Mouse (Mus musculus): ENCODE data around the gene Npas3.
A peak's percentile ranks its signal among the peaks of the same experiment; 100 is the strongest.
"Not testable (repeated sequence)": the region's sequence is repeated elsewhere in the genome, so short reads cannot be mapped to it uniquely, and the experiment has no call there.

Gene Npas3

GRCm38 (mm10) chr12:53248101-53248727 is at the start of gene Npas3:
Gene Npas3, plus strand, starts transcription at chr12:53248677.
- DNase-seq (ENCODE audit: low spot score in 2 of 2) = no peak

GRCm38 (mm10) chr12:53217141-53217540 is 31.3 kb upstream of the Npas3 start:
- peak in 1 of 2 experiments; percentile 4 for DNase-seq (ENCODE audit: low spot score in 2 of 2)

GRCm38 (mm10) chr12:53222742-53223141 is 25.7 kb upstream of the Npas3 start:
- DNase-seq (ENCODE audit: low spot score in 2 of 2) = no peak

GRCm38 (mm10) chr12:53227356-53227755 is 21.1 kb upstream of the Npas3 start:
- no peak for DNase-seq (ENCODE audit: low spot score in 2 of 2)

GRCm38 (mm10) chr12:53229419-53229818 is 19.1 kb upstream of the Npas3 start:
- DNase-seq (ENCODE audit: low spot score in 2 of 2) = no peak

- no peak for DNase-seq (ENCODE audit: low spot score in 2 of 2)
Observed at GRCm38 (mm10) chr12:53246181-53246580, 2.3 kb upstream of the Npas3 start.

GRCm38 (mm10) chr12:53246581-53247490 is 1.6 kb upstream of the Npas3 start:
- DNase-seq (ENCODE audit: low spot score in 2 of 2) = no peak

GRCm38 (mm10) chr12:53247491-53248035 is 914 bp upstream of the Npas3 start:
- no peak for DNase-seq (ENCODE audit: low spot score in 2 of 2)

GRCm38 (mm10) chr12:53248796-53249195 is 319 bp downstream of the Npas3 start:
- no peak for DNase-seq (ENCODE audit: low spot score in 2 of 2)

GRCm38 (mm10) chr12:53251701-53252181 is 3.3 kb downstream of the Npas3 start:
- no peak for DNase-seq (ENCODE audit: low spot score in 2 of 2)

GRCm38 (mm10) chr12:53252213-53252571 is 3.7 kb downstream of the Npas3 start:
- no peak for DNase-seq (ENCODE audit: low spot score in 2 of 2)

- DNase-seq (ENCODE audit: low spot score in 2 of 2) = no peak
Observed at GRCm38 (mm10) chr12:53252572-53253422, 4.3 kb downstream of the Npas3 start.

- DNase-seq (ENCODE audit: low spot score in 2 of 2) = no peak
Observed at GRCm38 (mm10) chr12:53253461-53254159, 5.1 kb downstream of the Npas3 start.

GRCm38 (mm10) chr12:53254160-53254480 is 5.6 kb downstream of the Npas3 start:
- no peak for DNase-seq (ENCODE audit: low spot score in 2 of 2)

GRCm38 (mm10) chr12:53274502-53274901 is 26.0 kb downstream of the Npas3 start:
- not testable (repeated sequence) for DNase-seq (ENCODE audit: low spot score in 2 of 2)

- DNase-seq (ENCODE audit: low spot score in 2 of 2) = no peak
Observed at GRCm38 (mm10) chr12:53277393-53277792, 28.9 kb downstream of the Npas3 start.

- no peak for DNase-seq (ENCODE audit: low spot score in 2 of 2)
Observed at GRCm38 (mm10) chr12:53290341-53290740, 41.9 kb downstream of the Npas3 start.

GRCm38 (mm10) chr12:53290846-53291245 is 42.4 kb downstream of the Npas3 start:
- no peak for DNase-seq (ENCODE audit: low spot score in 2 of 2)

- DNase-seq (ENCODE audit: low spot score in 2 of 2) = no peak
Observed at GRCm38 (mm10) chr12:53292010-53292409, 43.5 kb downstream of the Npas3 start.

- no peak for DNase-seq (ENCODE audit: low spot score in 2 of 2)
Observed at GRCm38 (mm10) chr12:53292508-53293300, 44.2 kb downstream of the Npas3 start.
